Mouse (Mus musculus) liver, embryonic 14.5 days (tissue): ENCODE measurements around the gene Mical2.

Source experiments
- CTCF ChIP-seq: IDR thresholded peaks from 2 replicates; pipeline ENCODE4 v1.5.1; 2016; ENCODE audit warnings: antibody characterized with exemption, low read depth, control low read depth
- EP300 ChIP-seq: IDR thresholded peaks from 2 replicates; pipeline ENCODE4 v1.6.1; 2016; ENCODE audit warnings: antibody characterized with exemption, low read depth

DNA sequence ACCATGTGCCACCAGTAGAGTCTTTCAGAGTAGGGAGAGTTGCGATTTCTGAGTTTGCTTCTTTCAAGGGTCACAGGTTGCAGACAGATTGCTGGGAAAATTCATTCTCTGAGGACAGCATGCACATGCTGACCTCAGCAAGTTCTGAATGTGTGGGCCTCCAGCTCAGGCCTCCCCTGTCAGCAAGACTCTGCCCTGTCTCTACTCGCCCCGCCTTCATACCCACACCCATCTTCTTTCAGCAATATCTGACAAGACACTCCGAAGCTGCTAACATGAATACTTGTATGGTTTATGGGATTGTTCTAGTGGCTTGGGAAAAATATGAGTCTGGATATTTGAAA lies 84.3 kb downstream of the Mical2 start:
- TF ChIP-seq CTCF (no peak), EP300 (no peak)
